Mouse (Mus musculus) NIH3T3 (cell line): ENCODE measurements around the gene Bcorl1.
A peak's percentile ranks its signal among the peaks of the same experiment; 100 is the strongest.

Experiments used
- DNase-seq: peaks from one replicate; pipeline ENCODE4 v3.0.0-alpha.2; 2012; ENCODE audit warnings: low read depth

Gene Bcorl1

DNA sequence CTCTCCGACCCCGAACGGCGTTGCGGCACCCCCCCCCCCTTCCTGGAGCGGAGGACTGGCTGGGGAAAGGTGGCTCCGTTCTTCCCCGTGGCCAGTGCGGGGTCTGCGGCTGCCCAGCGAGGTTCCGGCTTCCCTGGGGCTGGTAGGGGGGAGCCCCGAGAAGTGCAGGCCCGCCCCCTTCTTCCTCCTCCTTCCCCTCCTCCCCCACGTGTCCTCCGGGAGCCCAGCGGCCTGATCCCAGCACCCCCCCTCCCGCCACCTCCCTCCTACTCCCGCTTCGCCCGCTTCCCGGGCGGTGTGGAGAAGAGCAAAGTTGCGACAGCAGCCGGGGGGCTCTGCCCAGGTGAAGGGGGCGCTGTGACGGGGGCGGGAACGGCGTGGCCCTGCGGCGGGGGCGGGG, at the start of gene Bcorl1:
TSS of gene Bcorl1 (plus strand) at position 218 of the 400 bp plus-strand sequence.
- peak; percentile 52 for DNase-seq

DNA sequence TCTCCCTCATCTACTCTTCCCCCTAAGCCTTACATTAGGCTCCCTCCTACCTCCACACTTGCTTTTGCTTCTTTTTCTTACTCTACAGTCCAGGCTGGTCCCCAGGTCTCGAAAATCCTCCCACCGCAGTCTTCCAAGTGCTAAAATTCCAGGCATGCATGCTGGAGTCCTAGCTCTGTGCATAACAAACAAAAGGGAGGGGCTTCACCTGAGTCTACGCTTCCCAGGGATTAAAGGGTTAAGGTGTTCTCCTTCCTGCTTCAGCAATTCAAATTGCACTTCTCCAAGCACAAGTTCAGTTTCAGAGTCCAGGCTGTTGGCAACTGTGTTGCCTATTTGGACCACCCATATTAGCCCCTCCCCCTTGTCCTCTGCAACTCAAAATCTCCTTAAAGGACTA, 49.7 kb upstream of the Bcorl1 start:
- DNase-seq, result no peak

GRCm38 (mm10) chrX:48305356-48305755, 35.8 kb upstream of the Bcorl1 start:
- DNase-seq, result no peak

- DNase-seq, result no peak
Observed at GRCm38 (mm10) chrX:48310706-48311517, 30.2 kb upstream of the Bcorl1 start.

DNA sequence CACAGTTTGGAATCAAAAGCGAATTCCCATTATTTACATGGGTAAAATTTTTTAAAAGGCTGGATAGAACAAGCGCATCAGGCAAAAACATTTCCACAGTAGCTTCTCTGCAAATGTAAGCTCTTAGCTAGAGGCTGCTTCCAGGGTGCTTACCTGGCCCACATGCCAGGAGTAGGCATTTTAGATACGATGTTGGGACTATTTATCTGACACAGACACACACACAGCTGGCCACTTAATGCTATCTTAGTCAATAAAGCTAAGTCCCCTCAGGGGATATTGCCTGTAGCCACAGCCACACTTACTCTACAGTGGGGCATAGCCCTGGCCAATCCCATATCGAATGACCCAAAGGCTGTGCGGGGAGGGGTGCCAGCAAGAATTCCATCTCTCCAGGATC, 29.4 kb upstream of the Bcorl1 start:
- no peak for DNase-seq

GRCm38 (mm10) chrX:48314530-48315079, 26.6 kb upstream of the Bcorl1 start:
- no peak for DNase-seq

GRCm38 (mm10) chrX:48317444-48317843, 23.7 kb upstream of the Bcorl1 start:
- DNase-seq, result no peak

GRCm38 (mm10) chrX:48318194-48318593, 23.0 kb upstream of the Bcorl1 start:
- DNase-seq, result no peak

- no peak for DNase-seq
Observed at GRCm38 (mm10) chrX:48340441-48341049, 613 bp upstream of the Bcorl1 start.

DNA sequence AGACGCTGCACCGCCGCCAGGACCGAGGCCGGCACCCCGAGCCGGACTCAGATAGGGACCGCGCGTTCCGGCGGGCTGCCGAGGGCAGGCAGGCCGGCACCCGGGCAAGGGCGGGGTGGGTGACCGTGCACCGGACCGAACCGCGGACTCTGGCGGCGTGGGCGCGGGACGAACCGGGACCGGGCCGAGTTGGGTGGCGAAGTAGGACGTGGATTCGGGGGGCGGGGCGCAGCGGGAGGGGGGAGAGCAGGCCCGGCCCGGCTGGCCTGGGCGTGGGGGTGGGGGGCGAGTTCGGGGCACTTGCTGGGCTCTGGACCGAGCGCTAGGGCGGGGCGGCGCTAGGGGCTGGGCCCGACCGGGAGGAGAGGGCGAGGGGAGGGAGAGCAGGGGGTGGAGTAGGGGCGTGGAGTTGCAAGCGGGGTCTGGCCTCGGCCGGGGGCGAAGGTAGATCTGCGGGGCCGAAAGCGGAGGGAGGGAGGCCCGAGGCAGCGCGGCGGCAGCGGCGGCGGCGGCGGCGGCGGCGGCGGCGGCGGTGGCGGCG, 533 bp downstream of the Bcorl1 start:
- peak; percentile 49 for DNase-seq

DNA sequence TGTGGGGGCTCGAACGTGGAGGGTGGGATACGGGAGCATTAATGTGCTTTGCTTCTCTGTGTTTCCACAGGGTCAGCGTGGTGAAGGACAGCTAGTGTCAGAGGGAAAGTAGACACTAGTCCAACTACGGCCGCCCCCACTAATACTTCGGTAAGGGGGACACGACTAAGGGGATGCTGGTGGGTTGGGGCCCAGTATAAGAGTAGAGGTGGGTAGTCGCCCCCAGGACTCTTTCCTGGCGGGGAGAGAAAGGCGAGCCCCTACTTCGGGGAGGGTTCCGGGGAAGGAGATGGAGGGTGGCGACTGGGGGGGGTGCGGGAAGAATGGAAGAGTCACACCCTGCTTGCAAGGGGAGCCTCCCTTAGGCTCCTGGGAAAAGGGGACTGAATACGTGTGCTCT, 1.6 kb downstream of the Bcorl1 start:
- DNase-seq, result no peak

DNA sequence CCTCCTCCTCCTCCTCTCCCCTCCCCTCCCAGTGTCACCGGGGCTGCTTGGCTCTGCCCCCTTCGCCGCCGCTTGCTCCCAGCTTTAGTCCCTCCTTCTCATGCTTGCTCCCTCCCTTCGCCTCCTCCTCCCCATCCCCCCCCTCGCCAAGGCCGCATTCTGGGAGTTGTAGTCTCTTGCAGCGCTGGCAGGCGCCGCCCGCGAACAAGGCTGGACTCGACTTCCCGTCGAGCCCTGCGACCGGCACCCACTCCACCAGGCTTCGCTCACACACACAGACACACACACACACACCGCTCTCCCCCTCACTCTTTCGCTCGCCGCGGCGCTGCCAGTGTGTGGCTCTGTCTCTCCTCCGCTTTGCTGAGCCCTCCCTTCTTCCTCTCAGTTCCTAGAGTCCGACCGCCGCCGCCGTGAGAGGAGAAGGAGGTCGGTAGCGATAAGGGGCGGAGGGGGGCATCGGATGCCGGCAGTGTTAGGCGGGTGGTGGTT, 2.3 kb downstream of the Bcorl1 start:
- DNase-seq, result peak; percentile 93

GRCm38 (mm10) chrX:48343966-48344642, 2.9 kb downstream of the Bcorl1 start:
- DNase-seq, result peak; percentile 28

DNA sequence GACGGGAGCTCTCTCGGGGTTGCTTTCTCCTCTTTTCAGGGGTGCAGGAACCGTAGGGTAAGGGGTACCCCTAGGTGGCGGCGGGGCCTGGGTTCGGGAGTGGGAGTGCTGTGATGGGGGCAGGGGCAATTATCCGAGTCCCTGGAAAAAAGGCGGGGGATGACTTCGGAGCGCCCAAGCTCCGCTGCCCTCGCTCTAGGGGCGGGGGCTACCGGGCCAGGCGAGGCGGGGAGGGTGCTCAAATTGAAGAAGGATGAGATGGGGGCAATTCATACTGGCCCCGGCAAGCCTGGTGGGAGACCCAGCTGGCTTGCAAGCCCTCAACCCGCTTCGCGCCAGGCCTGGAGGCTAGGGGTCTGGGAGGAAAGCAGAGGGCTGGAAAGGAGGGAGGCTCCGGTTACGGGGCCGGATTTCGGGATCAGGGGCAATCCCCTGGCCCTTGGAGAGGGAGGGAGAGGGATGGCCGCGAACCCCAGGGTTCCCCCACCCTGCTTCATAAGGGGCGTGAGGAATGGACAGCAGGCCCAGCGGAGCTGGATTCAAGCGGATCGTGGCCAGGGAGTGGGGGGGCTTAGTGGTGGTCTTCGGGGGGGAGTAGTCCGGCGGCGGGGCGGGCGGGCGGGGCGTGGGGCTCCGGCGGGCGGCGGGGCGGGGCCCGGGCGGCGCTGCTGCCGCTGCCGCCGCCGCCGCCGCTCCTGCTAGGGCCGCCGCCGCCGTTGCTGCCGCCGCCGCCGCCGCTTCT, 3.7 kb downstream of the Bcorl1 start:
- peak; percentile 24 for DNase-seq

GRCm38 (mm10) chrX:48345385-48345932, 4.3 kb downstream of the Bcorl1 start:
- peak; percentile 38 for DNase-seq

DNA sequence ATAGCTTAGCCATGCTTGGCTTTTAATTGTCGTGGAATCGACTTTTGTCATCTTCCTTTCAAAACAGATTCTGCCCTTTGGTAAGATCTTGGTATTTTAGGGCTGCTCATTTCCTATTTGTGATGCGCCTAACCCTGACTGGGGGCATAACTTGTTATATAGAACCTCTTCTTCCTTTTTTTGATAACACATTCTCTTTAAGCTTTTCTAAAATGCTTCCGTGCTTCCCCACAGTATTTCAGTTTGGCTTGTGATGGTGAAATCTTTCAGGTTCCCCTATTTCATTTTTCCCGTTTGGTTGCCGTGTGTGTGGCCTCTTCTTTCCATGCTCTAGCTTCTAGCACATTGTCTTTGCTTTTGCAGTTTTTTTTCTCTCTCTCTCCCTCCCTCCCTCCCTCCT, 14.2 kb downstream of the Bcorl1 start:
- DNase-seq, result no peak

GRCm38 (mm10) chrX:48365836-48366577, 24.8 kb downstream of the Bcorl1 start:
- peak; percentile 3 for DNase-seq

GRCm38 (mm10) chrX:48367841-48368240, 26.7 kb downstream of the Bcorl1 start:
- DNase-seq, result no peak

DNA sequence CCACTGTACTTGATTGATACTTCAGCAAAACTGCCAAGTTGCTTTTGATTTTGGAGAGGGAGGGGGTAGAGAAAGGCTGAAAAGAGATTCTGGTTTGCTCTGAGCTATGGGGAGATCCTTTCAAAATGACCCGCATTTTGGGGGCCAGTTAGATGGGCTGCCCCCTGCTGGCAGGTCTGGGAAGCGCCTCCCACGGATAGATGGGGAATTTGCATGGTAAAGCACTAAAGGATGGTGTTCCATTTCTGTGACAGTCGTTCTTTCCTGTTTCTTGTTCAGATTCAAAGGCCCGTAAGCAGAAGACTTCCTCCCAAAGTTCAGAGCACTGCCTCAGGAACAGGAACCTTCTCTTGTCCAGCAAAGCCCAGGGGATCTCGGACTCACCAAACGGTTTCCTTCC, 42.5 kb downstream of the Bcorl1 start:
- peak; percentile 67 for DNase-seq

GRCm38 (mm10) chrX:48385927-48386326, 44.8 kb downstream of the Bcorl1 start:
- no peak for DNase-seq

DNA sequence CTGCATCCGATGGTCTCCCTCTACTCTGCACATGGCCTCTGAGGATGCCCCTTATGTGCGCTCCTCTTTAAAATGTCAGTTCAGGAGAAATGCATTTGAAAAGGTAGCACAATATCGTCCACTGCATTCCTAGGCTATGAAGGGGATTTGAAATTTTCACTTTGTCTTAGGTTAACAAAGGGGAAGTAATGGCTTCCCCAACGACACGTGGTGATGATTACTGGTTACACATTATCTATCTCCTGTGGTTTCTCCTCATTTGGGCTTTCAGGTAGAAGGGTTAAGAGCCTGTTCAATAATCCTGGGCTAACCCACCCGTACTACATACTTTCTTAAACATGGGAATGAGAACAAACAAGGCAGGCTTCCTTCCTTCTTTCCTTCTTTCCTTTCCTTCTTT, 48.2 kb downstream of the Bcorl1 start:
- DNase-seq, result no peak
